Mouse (Mus musculus): ENCODE measurements around the gene BC048507. TPM values are rescaled to one million over a fixed set of nuclear protein-coding genes. Genes with fewer than 3 reads are reported as not detected.
"Not testable (repeated sequence)": the region's sequence is repeated elsewhere in the genome, so short reads cannot be mapped to it uniquely, and the experiment has no call there.

BC048507 gene
- 0.21 TPM in 2 replicates for polyA plus RNA-seq (2012; rRNA removed)

DNA sequence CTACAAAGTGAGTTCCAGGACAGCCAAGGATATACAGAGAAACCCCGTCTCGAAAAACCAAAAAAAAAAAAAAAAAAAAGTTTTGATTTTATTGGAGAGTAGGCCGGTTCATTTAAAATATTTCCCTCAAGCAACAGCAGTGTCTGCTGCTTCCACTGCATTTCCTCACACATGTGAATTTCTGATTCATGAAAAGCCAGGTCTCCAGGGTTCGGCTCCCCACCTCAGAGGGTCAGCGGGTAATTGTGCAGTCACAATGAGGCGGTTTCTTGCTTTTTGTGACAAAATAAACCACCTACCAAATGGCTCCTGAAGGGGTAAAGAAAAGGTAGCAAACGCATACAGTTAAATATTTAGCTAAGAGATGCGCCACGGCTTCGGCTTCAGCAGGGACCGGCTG, at the start of gene BC048507:
BC048507 (plus strand) TSS at position 301 of the 400 bp plus-strand sequence.
- Histone ChIP-seq H3K27ac (ENCODE audit: insufficient read depth, low read length) (no peak within 1 kb of the TSS), H3K4me1 (ENCODE audit: control insufficient read depth, insufficient read depth, low read length) (no peaks in the 10 kb centered on the region), H3K4me3 (ENCODE audit: insufficient read depth, low read length) (no peak within 1 kb of the TSS)
- no peak for TF ChIP-seq POLR2A (IDR thresholded peaks at IDR 0.05; ENCODE audit: extremely low read depth, insufficient read depth, low read length)
- no peak for TF ChIP-seq CTCF (IDR thresholded peaks at IDR 0.05; ENCODE audit: extremely low read depth, insufficient read depth, low read length)

DNA sequence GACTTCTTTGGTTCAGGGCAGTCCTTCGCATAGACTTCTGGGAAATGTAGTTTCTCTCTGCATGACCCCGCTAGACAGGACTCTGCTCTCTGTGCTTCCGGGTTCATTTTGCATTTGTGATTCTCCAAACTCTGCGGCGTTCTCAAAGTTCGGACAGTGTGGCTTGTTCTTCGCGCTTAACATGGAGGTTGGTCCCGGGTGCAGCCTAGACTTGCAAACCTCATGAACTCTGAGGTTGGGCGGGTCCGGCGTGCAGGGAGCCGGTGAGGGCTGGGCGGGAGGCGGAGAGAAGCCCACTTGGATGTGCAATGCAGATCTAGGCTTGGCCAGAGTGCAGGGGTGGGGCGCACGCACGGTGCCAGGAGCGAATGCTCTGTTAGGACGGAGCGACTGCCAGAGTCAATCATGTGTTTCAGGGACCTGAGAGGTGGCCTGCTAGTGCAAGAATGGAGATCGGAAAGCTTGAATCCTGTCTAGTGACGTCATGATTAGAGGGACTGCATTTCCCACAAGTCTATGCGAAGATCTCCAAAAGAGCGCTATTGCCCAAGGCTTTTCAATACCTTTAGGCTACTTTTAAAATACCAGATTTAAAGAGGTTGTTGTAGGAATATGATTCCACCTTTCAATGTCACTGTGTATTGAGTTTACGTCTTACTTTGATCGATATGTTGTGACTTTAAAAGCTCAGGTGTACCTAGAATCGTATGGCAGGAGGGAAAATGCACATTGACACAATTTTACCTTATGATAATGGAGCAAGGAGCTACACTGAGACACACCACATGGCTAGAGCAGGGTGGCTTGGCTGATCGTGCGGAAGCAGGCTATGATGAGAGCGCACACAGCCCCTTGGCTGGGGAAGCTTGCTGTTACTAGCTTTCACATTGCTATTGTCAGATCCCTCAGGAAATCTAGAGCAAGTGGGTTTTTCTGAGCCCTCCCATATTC, 49.1 kb upstream of the BC048507 start, which contains the start of gene Zfp273:
Zfp273 (plus strand) TSS at position 31 of the 951 bp plus-strand sequence.
- H3K4me3 ChIP-seq (ENCODE audit: insufficient read depth, low read length), result peak within 1 kb of the TSS; percentile 95
- TF ChIP-seq POLR2A (IDR thresholded peaks at IDR 0.05; ENCODE audit: extremely low read depth, insufficient read depth, low read length) (peak; percentile 40; the same call in 1 of the 2 replicates), CTCF (IDR thresholded peaks at IDR 0.05; ENCODE audit: extremely low read depth, insufficient read depth, low read length) (no peak)

DNA sequence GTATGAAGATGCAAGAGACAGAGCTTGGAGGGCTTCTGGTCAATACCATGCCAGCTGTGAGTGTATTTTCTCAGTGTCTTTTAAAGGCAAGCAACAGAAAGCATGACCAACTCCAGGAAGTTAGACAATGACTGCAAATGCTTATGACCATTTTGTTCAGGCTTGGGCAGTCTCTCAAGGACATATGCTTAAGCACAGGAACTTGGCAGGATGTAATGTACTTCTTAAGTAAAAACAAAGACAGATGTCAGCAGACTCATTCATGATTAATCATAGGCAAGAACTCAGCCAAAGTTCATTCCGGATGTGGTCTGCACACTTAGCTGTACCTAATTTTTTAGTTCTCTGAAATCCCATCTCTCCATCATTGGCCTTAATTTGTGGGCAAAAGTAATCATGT, 44.5 kb upstream of the BC048507 start:
- no peak overlapping the region for H3K4me3 ChIP-seq (ENCODE audit: insufficient read depth, low read length)
- H3K4me1 ChIP-seq (ENCODE audit: control insufficient read depth, insufficient read depth, low read length), result no peaks in the 10 kb centered on the region
- no peak overlapping the region for H3K27ac ChIP-seq (ENCODE audit: insufficient read depth, low read length)
- no peak for TF ChIP-seq CTCF (IDR thresholded peaks at IDR 0.05; ENCODE audit: extremely low read depth, insufficient read depth, low read length)
- TF ChIP-seq POLR2A (IDR thresholded peaks at IDR 0.05; ENCODE audit: extremely low read depth, insufficient read depth, low read length), result no peak

More for the DNA sequence above, 49.1 kb upstream of the BC048507 start, which contains the start of gene Zfp273:
- H3K27ac ChIP-seq (ENCODE audit: insufficient read depth, low read length), result peak within 1 kb of the TSS; percentile 85
- H3K4me1 ChIP-seq (ENCODE audit: control insufficient read depth, insufficient read depth, low read length), result no peaks in the 10 kb centered on the region

DNA sequence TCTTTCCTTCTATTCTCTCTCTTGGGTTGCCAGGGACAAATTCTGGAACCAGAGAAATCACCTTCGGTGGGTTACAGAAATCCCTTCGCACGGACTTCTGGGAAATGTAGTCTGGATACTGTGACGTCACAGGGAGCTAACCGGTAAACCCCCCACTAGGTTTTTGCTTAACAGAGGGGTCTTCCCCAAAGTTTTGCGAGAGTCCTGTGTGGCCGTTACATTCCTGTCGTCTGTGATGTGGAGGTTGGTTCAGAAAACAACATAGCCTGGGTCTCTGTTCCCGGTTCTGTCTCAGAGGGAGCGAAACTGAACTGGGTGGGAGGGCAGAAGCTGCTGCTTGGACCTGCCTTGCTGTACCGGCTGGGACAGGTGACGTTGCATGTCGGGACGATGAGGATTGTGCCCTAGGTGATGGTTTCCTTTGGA, 32.2 kb upstream of the BC048507 start, which contains the start of gene Gm10037:
Gm10037 (plus strand) TSS at position 196 of the 426 bp plus-strand sequence.
- TF ChIP-seq CTCF (IDR thresholded peaks at IDR 0.05; ENCODE audit: extremely low read depth, insufficient read depth, low read length), result no peak
- no peak; the same call in 1 of the 2 replicates for TF ChIP-seq POLR2A (IDR thresholded peaks at IDR 0.05; ENCODE audit: extremely low read depth, insufficient read depth, low read length)

DNA sequence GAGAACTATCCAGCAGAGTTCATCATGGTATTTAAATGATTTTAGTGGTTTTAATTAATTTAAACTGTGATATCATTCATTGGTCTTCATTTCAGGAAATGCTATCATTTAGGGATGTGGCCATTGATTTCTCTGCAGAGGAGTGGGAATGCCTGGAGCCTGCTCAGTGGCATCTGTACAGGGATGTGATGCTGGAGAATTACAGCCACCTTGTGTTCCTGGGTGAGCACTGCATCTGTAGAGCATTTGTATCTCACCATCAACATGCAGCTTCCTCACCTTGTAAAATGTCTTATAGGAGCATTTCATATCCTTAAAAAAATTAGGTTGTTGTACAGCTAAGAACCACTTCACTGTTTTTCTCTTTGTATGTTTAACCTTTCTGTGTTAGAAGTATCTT, 30.0 kb upstream of the BC048507 start:
- not testable (repeated sequence) for H3K27ac ChIP-seq (ENCODE audit: insufficient read depth, low read length); H3K4me1 ChIP-seq (ENCODE audit: control insufficient read depth, insufficient read depth, low read length); H3K4me3 ChIP-seq (ENCODE audit: insufficient read depth, low read length)

More for the DNA sequence above, 32.2 kb upstream of the BC048507 start, which contains the start of gene Gm10037:
- H3K27ac ChIP-seq (ENCODE audit: insufficient read depth, low read length), result peak within 1 kb of the TSS; percentile 12; the same call in 1 of the 2 replicates
- peak within 1 kb of the TSS; percentile 80 for H3K4me3 ChIP-seq (ENCODE audit: insufficient read depth, low read length)
- no peaks in the 10 kb centered on the region for H3K4me1 ChIP-seq (ENCODE audit: control insufficient read depth, insufficient read depth, low read length)

DNA sequence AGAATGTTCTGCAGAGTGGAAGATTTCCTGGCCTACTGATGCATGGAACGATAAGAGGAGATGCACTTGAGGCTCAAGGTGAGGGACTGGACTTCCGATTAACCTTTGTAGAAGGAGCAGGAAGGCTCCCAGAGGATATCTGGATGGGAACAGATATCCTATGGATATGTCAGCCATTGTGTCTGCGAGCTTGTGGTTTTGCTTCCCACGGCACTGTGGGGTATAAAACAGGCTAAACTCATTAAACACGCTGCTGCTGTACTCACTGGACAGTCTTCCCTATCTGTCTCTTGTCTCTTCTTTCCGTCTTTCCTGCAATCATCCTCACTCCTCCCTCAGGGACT, 19.4 kb upstream of the BC048507 start:
- TF ChIP-seq CTCF (IDR thresholded peaks at IDR 0.05; ENCODE audit: extremely low read depth, insufficient read depth, low read length) (no peak), POLR2A (IDR thresholded peaks at IDR 0.05; ENCODE audit: extremely low read depth, insufficient read depth, low read length) (no peak)
- peak overlapping the region; percentile 65; the same call in 1 of the 2 replicates for H3K4me3 ChIP-seq (ENCODE audit: insufficient read depth, low read length)
- peaks cover 4% of the 10 kb centered on the region; the same call in 1 of the 2 replicates for H3K4me1 ChIP-seq (ENCODE audit: control insufficient read depth, insufficient read depth, low read length)
- H3K27ac ChIP-seq (ENCODE audit: insufficient read depth, low read length), result no peak overlapping the region

DNA sequence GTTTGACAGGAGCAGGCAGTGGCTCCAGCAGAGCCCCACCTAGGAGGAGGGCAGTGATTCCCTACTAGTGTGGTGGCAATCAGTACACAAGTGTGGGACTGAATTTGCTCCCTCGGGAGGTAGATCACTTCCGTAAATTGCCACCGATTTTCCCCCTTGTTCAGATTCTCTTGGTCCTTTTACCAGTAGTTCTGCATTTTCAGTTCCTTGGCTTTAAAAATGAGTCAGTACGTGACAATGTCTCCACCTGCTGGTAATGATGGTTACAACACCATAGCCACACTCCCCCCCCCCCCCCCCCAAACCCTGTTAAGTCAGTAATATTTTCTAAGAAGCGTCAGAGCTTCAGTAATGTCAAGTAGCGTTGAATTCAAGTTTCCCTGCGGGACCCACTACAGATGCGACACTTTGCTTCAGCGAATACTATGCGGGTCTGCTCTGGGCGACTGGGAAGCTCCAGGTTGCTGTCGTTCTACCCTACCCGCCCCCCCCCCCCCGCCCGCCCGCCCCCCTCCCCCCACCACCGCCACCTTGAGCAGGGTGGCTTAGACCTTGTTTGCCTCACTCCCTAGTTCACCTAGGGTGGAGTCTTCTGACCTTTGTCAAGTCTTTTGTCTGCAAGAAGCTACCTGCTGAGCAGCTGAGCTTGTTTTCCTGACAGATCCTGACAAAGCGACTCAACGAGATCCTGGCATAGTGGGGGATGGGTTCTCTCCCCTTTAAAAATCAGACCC, 18.8 kb upstream of the BC048507 start:
- no peak for TF ChIP-seq POLR2A (IDR thresholded peaks at IDR 0.05; ENCODE audit: extremely low read depth, insufficient read depth, low read length)
- 0 out of 2 replicates have a peak, but pooled peaks have one; percentile 5 for TF ChIP-seq CTCF (IDR thresholded peaks at IDR 0.05; ENCODE audit: extremely low read depth, insufficient read depth, low read length)
- no peak overlapping the region for H3K27ac ChIP-seq (ENCODE audit: insufficient read depth, low read length)

DNA sequence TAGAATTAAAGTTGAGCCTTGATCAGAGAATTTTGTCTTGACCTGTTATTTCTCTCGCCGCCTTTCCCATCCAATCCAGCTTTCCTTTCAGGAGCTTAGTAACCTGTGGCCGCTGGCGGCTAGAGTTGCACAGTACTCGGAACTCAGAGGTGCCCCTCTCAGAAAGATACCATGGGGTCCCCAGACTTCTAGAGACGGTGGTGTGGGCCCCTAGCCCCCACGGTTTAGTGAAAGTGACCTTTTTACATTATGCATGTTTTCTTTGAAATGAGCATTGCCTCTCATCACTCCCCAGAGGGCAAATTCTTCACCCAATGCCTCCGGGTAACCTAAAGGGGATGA, 18.3 kb upstream of the BC048507 start:
- Histone ChIP-seq H3K27ac (ENCODE audit: insufficient read depth, low read length) (no peak overlapping the region), H3K4me1 (ENCODE audit: control insufficient read depth, insufficient read depth, low read length) (peaks cover 4% of the 10 kb centered on the region; the same call in 1 of the 2 replicates), H3K4me3 (ENCODE audit: insufficient read depth, low read length) (peak overlapping the region; percentile 65)
- no peak for TF ChIP-seq POLR2A (IDR thresholded peaks at IDR 0.05; ENCODE audit: extremely low read depth, insufficient read depth, low read length)
- no peak for TF ChIP-seq CTCF (IDR thresholded peaks at IDR 0.05; ENCODE audit: extremely low read depth, insufficient read depth, low read length)

More for the DNA sequence above, 18.8 kb upstream of the BC048507 start:
- Histone ChIP-seq H3K4me3 (ENCODE audit: insufficient read depth, low read length) (peak overlapping the region; percentile 65), H3K4me1 (ENCODE audit: control insufficient read depth, insufficient read depth, low read length) (peaks cover 4% of the 10 kb centered on the region; the same call in 1 of the 2 replicates)

DNA sequence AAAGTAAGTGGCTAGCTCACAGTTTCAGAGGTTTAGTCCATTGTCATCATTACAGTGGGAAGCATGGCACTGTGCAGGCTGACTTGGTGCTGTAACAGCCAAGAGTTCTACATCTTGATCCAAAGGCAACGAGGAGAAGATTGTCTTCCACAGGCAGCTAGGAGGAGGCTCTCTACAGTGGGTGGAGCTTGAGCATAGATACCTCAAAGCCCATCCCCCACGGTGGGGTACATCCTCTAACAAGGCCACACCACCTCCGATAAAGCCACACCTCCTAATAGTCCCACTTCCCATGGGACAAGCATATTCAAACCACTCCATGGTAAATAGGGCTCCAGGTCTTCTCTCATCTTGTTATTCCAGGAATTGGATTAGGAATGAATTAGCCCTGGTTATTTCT, 12.8 kb upstream of the BC048507 start:
- no peak overlapping the region for H3K4me3 ChIP-seq (ENCODE audit: insufficient read depth, low read length)
- TF ChIP-seq CTCF (IDR thresholded peaks at IDR 0.05; ENCODE audit: extremely low read depth, insufficient read depth, low read length) (no peak), POLR2A (IDR thresholded peaks at IDR 0.05; ENCODE audit: extremely low read depth, insufficient read depth, low read length) (no peak)
- no peaks in the 10 kb centered on the region for H3K4me1 ChIP-seq (ENCODE audit: control insufficient read depth, insufficient read depth, low read length)
- no peak overlapping the region for H3K27ac ChIP-seq (ENCODE audit: insufficient read depth, low read length)
